Mouse (Mus musculus) C2C12 (cell line): ENCODE data around the gene Rabl6.

Source experiments
- CEBPB ChIP-seq: IDR thresholded peaks from one replicate; pipeline ENCODE4 v1.6.1; 2011; ENCODE audit warnings: low read depth, mild to moderate bottlenecking, control low read depth, moderate library complexity
- CTCF ChIP-seq: IDR thresholded peaks from one replicate; pipeline ENCODE4 v1.5.1; 2011; ENCODE audit not compliant: control insufficient read depth, insufficient read depth, insufficient read length
- FOSL1 ChIP-seq: IDR thresholded peaks from one replicate; pipeline ENCODE4 v1.8.0; 2011; ENCODE audit warnings: mild to moderate bottlenecking, low read length; ENCODE audit not compliant: poor library complexity, insufficient read depth, severe bottlenecking
- MAX ChIP-seq: IDR thresholded peaks from one replicate; pipeline ENCODE4 v1.6.1; 2011; ENCODE audit warnings: mild to moderate bottlenecking, control low read depth
- MYOD1 ChIP-seq: IDR thresholded peaks from one replicate; pipeline ENCODE4 v1.6.1; 2011; ENCODE audit warnings: low read depth; ENCODE audit not compliant: control insufficient read depth, insufficient read length
- MYOG ChIP-seq: IDR thresholded peaks from one replicate; pipeline ENCODE4 v1.6.1; 2011; ENCODE audit not compliant: control insufficient read depth, insufficient read length; ENCODE audit errors: extremely low read depth
- USF1 ChIP-seq: IDR thresholded peaks from one replicate; pipeline ENCODE4 v1.6.1; 2011; ENCODE audit warnings: low read depth, mild to moderate bottlenecking, control low read depth, moderate library complexity

DNA sequence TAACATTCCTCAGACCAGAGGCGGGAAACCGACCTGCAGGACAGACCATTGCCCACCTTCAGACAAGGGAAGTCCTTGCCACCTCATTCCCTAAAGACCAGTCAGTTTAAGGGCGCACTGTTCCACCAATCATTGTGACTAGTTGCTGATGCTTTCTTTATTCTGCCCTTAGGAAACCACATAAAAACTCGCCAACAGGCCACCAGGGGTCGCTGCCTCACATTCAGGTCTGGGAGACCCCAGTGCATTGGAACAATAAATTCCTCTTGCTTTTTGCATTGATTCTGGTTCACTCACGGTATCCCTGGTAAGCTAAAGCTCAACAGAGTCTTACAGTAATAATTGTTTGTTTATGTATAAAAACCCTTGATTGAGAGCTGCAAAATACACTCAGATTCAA is 31.6 kb upstream of the Rabl6 start:
- TF ChIP-seq USF1: no peak
- no peak for TF ChIP-seq CTCF
- no peak for TF ChIP-seq MAX
- no peak for TF ChIP-seq CEBPB
- no peak for TF ChIP-seq MYOD1
- TF ChIP-seq MYOG: no peak
- TF ChIP-seq FOSL1: no peak
